Mouse (Mus musculus): ENCODE measurements around the gene Rps5.

GRCm38 (mm10) chr7:12958948-12959347, 36.9 kb downstream of the Rps5 start:
- TF ChIP-seq POLR2A (IDR thresholded peaks at IDR 0.05; ENCODE audit: low read depth, low read length) (no peak), CTCF (IDR thresholded peaks at IDR 0.05; ENCODE audit: extremely low read depth, insufficient read depth, insufficient read length, insufficient replicate concordance) (no peak)
